Mouse (Mus musculus): ENCODE results near the gene Arvcf.

DNA sequence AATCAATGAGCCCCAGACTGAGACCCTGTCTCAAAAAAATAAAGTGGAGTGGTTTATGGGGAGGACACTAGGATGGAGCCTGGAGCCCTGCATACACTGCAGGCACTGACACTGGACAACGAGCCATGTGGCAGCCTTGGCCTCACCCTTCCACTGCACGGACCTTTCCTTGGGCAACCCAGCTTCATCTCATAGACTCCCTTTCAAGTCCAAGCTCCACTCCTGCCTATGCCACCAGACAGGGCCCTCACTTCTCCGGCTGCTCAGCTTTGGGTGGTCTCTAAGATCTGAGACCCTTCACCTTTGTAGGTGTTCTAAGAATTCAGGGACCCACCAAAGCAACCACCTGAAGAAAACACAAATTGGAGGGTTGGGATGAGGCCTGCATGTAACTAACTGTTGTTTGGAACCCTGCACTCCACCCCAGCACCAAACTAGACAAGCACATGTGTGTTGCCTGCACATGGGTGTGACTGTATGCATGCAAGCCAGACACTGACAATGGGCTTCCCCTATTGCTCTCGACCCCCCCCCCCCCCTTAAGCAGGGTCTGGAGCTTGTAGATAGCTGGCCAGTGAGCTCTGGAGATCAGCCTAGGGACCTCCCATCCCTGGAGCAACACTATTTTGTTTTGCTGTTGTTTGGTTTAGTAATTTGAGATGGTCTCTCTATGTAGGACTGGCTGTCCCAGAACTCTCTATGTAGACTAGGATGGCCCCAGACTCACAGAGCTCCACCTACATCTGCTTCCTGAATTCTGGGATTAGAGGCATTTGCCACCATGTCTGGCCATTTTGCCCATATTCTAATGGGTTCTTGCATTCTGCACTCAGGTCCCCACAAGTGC lies 71.0 kb downstream of the Arvcf start:
- TF ChIP-seq CTCF (IDR thresholded peaks at IDR 0.05; ENCODE audit: control insufficient read depth, insufficient read depth, insufficient read length) (no peak), CEBPB (IDR thresholded peaks at IDR 0.05; ENCODE audit: low read depth) (no peak), MAX (IDR thresholded peaks at IDR 0.05) (no peak), USF1 (IDR thresholded peaks at IDR 0.05; ENCODE audit: low read depth) (no peak), MYOD1 (IDR thresholded peaks at IDR 0.05; ENCODE audit: control insufficient read depth, insufficient read length, low read depth) (no peak), FOSL1 (IDR thresholded peaks at IDR 0.05; ENCODE audit: insufficient read depth, low read length, poor library complexity, severe bottlenecking) (no peak)

All from C2C12 (cell line).